Comparison of ENCODE assay signal across 7 mouse cellular contexts in genomic region chr4:155189711-155190139, GRCm38 (mm10). TPM values are rescaled to one million over a fixed set of nuclear protein-coding genes. Genes with fewer than 3 reads are reported as not detected.
A peak's percentile ranks its signal among the peaks of the same experiment; 100 is the strongest.
DNase-seq lines count a peak whose midpoint lies in the region; ATAC-seq and TF ChIP-seq lines count a peak whose summit lies in the region.

No protein-coding gene starts in this region.

- TF ChIP-seq CTCF in CH12.LX (conservative IDR thresholded peaks at IDR 0.05 in 1 of 2, IDR thresholded peaks at IDR 0.05 in 1 of 2; ENCODE audit: low read depth in 2 of 2, low read length in 2 of 2) (peak in 1 of 2 experiments; percentile 63; a peak in 2 of 4 replicates), ES-Bruce4 (IDR thresholded peaks at IDR 0.05; ENCODE audit: low read depth, low read length) (peak; percentile 65)

- H3K79me2 ChIP-seq in CH12.LX (replicated peaks; ENCODE audit: control insufficient read depth, extremely low read depth, insufficient read depth, poor library complexity, severe bottlenecking) = peaks cover 79% of the 10 kb centered on the region

- TF ChIP-seq EP300 in CH12.LX (IDR thresholded peaks at IDR 0.05; ENCODE audit: low read length) (no peak), ES-Bruce4 (IDR thresholded peaks at IDR 0.05; ENCODE audit: insufficient read depth, low read depth, low read length) (peak; percentile 100)

- dilution Hi-C loops in CH12.LX (cut with MboI; ENCODE audit: extremely low pct_ligation_motif_present, extremely low pct_unique_long_range_greater_than_20kb, low sequenced_read_pairs) = no loop called here

- no peak for TF ChIP-seq POLR2A in CH12.LX (IDR thresholded peaks at IDR 0.05; ENCODE audit: low read depth, low read length)
- no peak for TF ChIP-seq POLR2A in ES-Bruce4 (IDR thresholded peaks at IDR 0.05; ENCODE audit: insufficient read depth, low read length)
- TF ChIP-seq POLR2A in limb, embryonic 14.5 days (IDR thresholded peaks at IDR 0.05; ENCODE audit: borderline replicate concordance, extremely low read depth, insufficient read depth, insufficient read length) = no peak

- H3K27me3 ChIP-seq in CH12.LX (replicated peaks) (no peaks in the 10 kb centered on the region), ES-Bruce4 (ENCODE audit: control insufficient read depth, insufficient read depth, low read length, poor library complexity, severe bottlenecking) (no peaks in the 10 kb centered on the region)
- H3K27me3 ChIP-seq in heart, embryonic 13.5 days (replicated peaks) = no peaks in the 10 kb centered on the region
- H3K27me3 ChIP-seq in limb, embryonic 14.5 days (ENCODE audit: control insufficient read depth, insufficient read depth, low read length) = no peaks in the 10 kb centered on the region
- no peaks in the 10 kb centered on the region for H3K27me3 ChIP-seq in stomach, embryonic 16.5 days (ENCODE audit: control insufficient read depth, insufficient read depth, low read length)

- H3K9me3 ChIP-seq in CH12.LX (replicated peaks; ENCODE audit: low read length) = no peaks in the 10 kb centered on the region
- no peaks in the 10 kb centered on the region for H3K9me3 ChIP-seq in ES-Bruce4 (replicated peaks; ENCODE audit: control insufficient read depth, insufficient read depth, low read length, poor library complexity, severe bottlenecking)
- H3K9me3 ChIP-seq in heart, embryonic 13.5 days = no peaks in the 10 kb centered on the region
- H3K9me3 ChIP-seq in limb, embryonic 14.5 days (ENCODE audit: control insufficient read depth, low read length) = no peaks in the 10 kb centered on the region
- H3K9me3 ChIP-seq in stomach, embryonic 16.5 days (replicated peaks; ENCODE audit: control insufficient read depth, low read length) = no peaks in the 10 kb centered on the region

- H3K9ac ChIP-seq in CH12.LX (ENCODE audit: insufficient read depth, low read depth) = no peak overlapping the region
- H3K9ac ChIP-seq in ES-Bruce4 (ENCODE audit: low read depth, poor library complexity, severe bottlenecking) = no peak overlapping the region
- H3K9ac ChIP-seq in heart, embryonic 13.5 days = peak overlapping the region; percentile 68
- no peak overlapping the region; the same call in 1 of the 2 replicates for H3K9ac ChIP-seq in limb, embryonic 14.5 days (ENCODE audit: low read depth, low read length, severe bottlenecking)
- H3K9ac ChIP-seq in stomach, embryonic 16.5 days (ENCODE audit: low read length) = peak overlapping the region; percentile 34; the same call in 1 of the 2 replicates

- peaks cover 4 to 39% of the 10 kb centered on the region in 2 experiments for H3K36me3 ChIP-seq in CH12.LX (replicated peaks in 1 of 2; ENCODE audit: control insufficient read depth in 1 of 2, insufficient read depth in 1 of 2, low read length in 1 of 2)
- H3K36me3 ChIP-seq in ES-Bruce4 (ENCODE audit: control insufficient read depth, insufficient read depth, low read length, poor library complexity, severe bottlenecking) = no peaks in the 10 kb centered on the region
- peaks cover 4% of the 10 kb centered on the region; the same call in 1 of the 2 replicates for H3K36me3 ChIP-seq in heart, embryonic 13.5 days
- peaks cover 7% of the 10 kb centered on the region; the same call in 1 of the 2 replicates for H3K36me3 ChIP-seq in limb, embryonic 14.5 days (ENCODE audit: control insufficient read depth, insufficient read depth, low read length)
- no peaks in the 10 kb centered on the region for H3K36me3 ChIP-seq in stomach, embryonic 16.5 days (ENCODE audit: control insufficient read depth, insufficient read depth, low read length)

- DNase-seq in CH12.LX (ENCODE audit: extremely low read depth) = peak; percentile 45
- DNase-seq in limb, embryonic 14.5 days (ENCODE audit: low spot score) = no peak
- DNase-seq in B cell, adult 2 months = no peak

- in situ Hi-C loops in CH12.LX (cut with MboI; ENCODE audit: low pct_ligation_motif_present, low pct_unique_long_range_greater_than_20kb, low sequenced_read_pairs) = loop anchor here (5.0 kb wide), 1 partner anchor 58 kb away; the partner anchor contains the start of gene Faap20

- no peak overlapping the region for H3K4me3 ChIP-seq in CH12.LX (replicated peaks in 1 of 3; ENCODE audit: low read depth in 2 of 3, low read length in 2 of 3, poor library complexity in 1 of 3)
- peak overlapping the region; percentile 6; the same call in 1 of the 2 replicates for H3K4me3 ChIP-seq in ES-Bruce4 (ENCODE audit: low read depth, low read length)
- no peak overlapping the region for H3K4me3 ChIP-seq in heart, embryonic 13.5 days
- no peak overlapping the region for H3K4me3 ChIP-seq in limb, embryonic 14.5 days (replicated peaks; ENCODE audit: low read length)
- no peak overlapping the region for H3K4me3 ChIP-seq in stomach, embryonic 16.5 days (replicated peaks; ENCODE audit: low read length)

- H3K4me1 ChIP-seq in CH12.LX (ENCODE audit: control insufficient read depth in 1 of 2, insufficient read depth in 2 of 2) (peaks cover 52 to 86% of the 10 kb centered on the region in 2 experiments), ES-Bruce4 (ENCODE audit: control insufficient read depth, insufficient read depth, low read length) (peaks cover 28% of the 10 kb centered on the region)
- H3K4me1 ChIP-seq in heart, embryonic 13.5 days = peaks cover 99% of the 10 kb centered on the region
- peaks cover 76% of the 10 kb centered on the region for H3K4me1 ChIP-seq in limb, embryonic 14.5 days (ENCODE audit: control insufficient read depth, insufficient read depth, low read length)
- peaks cover 64% of the 10 kb centered on the region for H3K4me1 ChIP-seq in stomach, embryonic 16.5 days (ENCODE audit: control insufficient read depth, insufficient read depth, low read length)

- peak; percentile 58 for TF ChIP-seq RAD21 in CH12.LX (IDR thresholded peaks at IDR 0.05; ENCODE audit: low read depth, low read length)

- H3K27ac ChIP-seq in CH12.LX (ENCODE audit: insufficient read depth, low read depth) (no peak overlapping the region), ES-Bruce4 (ENCODE audit: insufficient read depth, low read length) (peak overlapping the region; percentile 60)
- H3K27ac ChIP-seq in heart, embryonic 13.5 days (replicated peaks) = peak overlapping the region; percentile 64
- 0 out of 2 replicates have a peak overlapping the region, but pooled peaks have one; percentile 41 for H3K27ac ChIP-seq in limb, embryonic 14.5 days (replicated peaks; ENCODE audit: low read depth, low read length)
- no peak overlapping the region for H3K27ac ChIP-seq in stomach, embryonic 16.5 days (ENCODE audit: low read length)

- WGBS in heart, embryonic 13.5 days = 5% methylated on average over 4 of the region's 4 CpGs
- 1% methylated on average over 4 of the region's 4 CpGs for WGBS in limb, embryonic 14.5 days
- WGBS in stomach, embryonic 16.5 days = 12% methylated on average over 4 of the region's 4 CpGs

- H3K4me2 ChIP-seq in CH12.LX (ENCODE audit: insufficient read depth, low read depth, poor library complexity, severe bottlenecking) = no peak overlapping the region
- H3K4me2 ChIP-seq in heart, embryonic 13.5 days = peak overlapping the region; percentile 30
- no peak overlapping the region for H3K4me2 ChIP-seq in limb, embryonic 14.5 days (replicated peaks; ENCODE audit: low read depth, low read length, severe bottlenecking)
- H3K4me2 ChIP-seq in stomach, embryonic 16.5 days (ENCODE audit: low read depth, low read length) = no peak overlapping the region

- no peak for ATAC-seq in heart, embryonic 13.5 days (ENCODE audit: extremely low read depth, insufficient number of reproducible peaks, low FRiP score, low TSS enrichment)
- ATAC-seq in limb, embryonic 14.5 days (ENCODE audit: low FRiP score, low read depth) = no peak
- ATAC-seq in stomach, embryonic 16.5 days (ENCODE audit: insufficient read depth, low FRiP score) = no peak
- ATAC-seq in erythroid progenitor cell, adult 5-6 weeks (replicated peaks; ENCODE audit: low FRiP score, poor library complexity, severe bottlenecking) = no peak

TF ChIP-seq in CH12.LX, 34 proteins besides CTCF, POLR2A, EP300 and RAD21 (continues in another document):
- TF ChIP-seq JUND (conservative IDR thresholded peaks at IDR 0.05; ENCODE audit: low read depth, low read length) (no peak), IRF4 (IDR thresholded peaks at IDR 0.05; ENCODE audit: low read depth, low read length) (peak; percentile 65), GABPA (IDR thresholded peaks at IDR 0.05; ENCODE audit: insufficient replicate concordance, low read depth, low read length) (no peak), HCFC1 (IDR thresholded peaks at IDR 0.05; ENCODE audit: low read depth, low read length) (no peak), TBP (conservative IDR thresholded peaks at IDR 0.05; ENCODE audit: low read depth, low read length) (no peak), ELF1 (IDR thresholded peaks at IDR 0.05; ENCODE audit: low read depth, low read length) (no peak), ZNF384 (IDR thresholded peaks at IDR 0.05; ENCODE audit: low read depth, low read length) (no peak), JUN (IDR thresholded peaks at IDR 0.05; ENCODE audit: insufficient read depth, low read depth, low read length) (no peak)

RNA-seq across cellular contexts. Expression of gene Ski, which starts 32.7 kb away (rescaled TPM):
- total RNA-seq in CH12.LX (2012; rRNA removed) (9.9 and 10.1 TPM in 2 replicates), CH12.LX (2014; rRNA removed) (3.3 and 4.1 TPM in 2 replicates)
- polyA plus RNA-seq in CH12.LX (2012; ENCODE audit: insufficient read length, low read depth) (14.1 and 17.9 TPM in 2 replicates), ES-Bruce4 (2011; ENCODE audit: insufficient read depth, insufficient read length, low read depth, missing spikeins) (63.5 and 67.2 TPM in 2 replicates)
- 10.1 and 10.2 TPM in 2 replicates for polyA plus RNA-seq in heart, embryonic 13.5 days (2015; fragmentation: Nextera tagmentation; extraction: Ambion mirVana)
- polyA plus RNA-seq in limb, embryonic 14.5 days (2012; rRNA removed) = 88.7 and 109 TPM in 2 replicates
- polyA plus RNA-seq in limb, embryonic 14.5 days (2014; fragmentation: Nextera tagmentation; extraction: Ambion mirVana) = 44.0 and 47.5 TPM in 2 replicates
- 17.7 and 17.9 TPM in 2 replicates for polyA plus RNA-seq in stomach, embryonic 16.5 days (2015; fragmentation: Nextera tagmentation; extraction: Ambion mirVana)
- total RNA-seq in erythroid progenitor cell, adult 5-6 weeks (2015; ENCODE audit: low replicate concordance) = 5.0 and 9.7 TPM in 2 replicates
- 1.7 and 2.7 TPM in 2 replicates for total RNA-seq in erythroid progenitor cell, adult 5-6 weeks (2017; ENCODE audit: low replicate concordance)

RNA-seq across cellular contexts. Expression of gene Faap20, which starts 59.9 kb away (rescaled TPM):
- 42.1 and 45.0 TPM in 2 replicates for total RNA-seq in CH12.LX (2012; rRNA removed)
- 24.1 and 31.0 TPM in 2 replicates for total RNA-seq in CH12.LX (2014; rRNA removed)
- polyA plus RNA-seq in CH12.LX (2012; ENCODE audit: insufficient read length, low read depth) = 35.7 and 36.4 TPM in 2 replicates
- 22.9 and 25.2 TPM in 2 replicates for polyA plus RNA-seq in ES-Bruce4 (2011; ENCODE audit: insufficient read depth, insufficient read length, low read depth, missing spikeins)
- 63.2 and 71.1 TPM in 2 replicates for polyA plus RNA-seq in heart, embryonic 13.5 days (2015; fragmentation: Nextera tagmentation; extraction: Ambion mirVana)
- polyA plus RNA-seq in limb, embryonic 14.5 days (2012; rRNA removed) = 64.6 and 85.1 TPM in 2 replicates
- polyA plus RNA-seq in limb, embryonic 14.5 days (2014; fragmentation: Nextera tagmentation; extraction: Ambion mirVana) = 72.5 and 84.8 TPM in 2 replicates
- 58.4 and 60.1 TPM in 2 replicates for polyA plus RNA-seq in stomach, embryonic 16.5 days (2015; fragmentation: Nextera tagmentation; extraction: Ambion mirVana)
- total RNA-seq in erythroid progenitor cell, adult 5-6 weeks (2015; ENCODE audit: low replicate concordance) = 4.0 and 6.7 TPM in 2 replicates
- 2.1 and 2.2 TPM in 2 replicates for total RNA-seq in erythroid progenitor cell, adult 5-6 weeks (2017; ENCODE audit: low replicate concordance)

Comparison
In these comparisons a context has a peak if more than half of its experiments do, and no peak if none do; other contexts are left out.
1. H3K27ac ChIP-seq: peak in ES-Bruce4 (single experiment), heart, embryonic 13.5 days (single experiment) and limb, embryonic 14.5 days (single experiment); none in CH12.LX (single experiment) and stomach, embryonic 16.5 days (single experiment).
2. H3K9ac ChIP-seq: peak in heart, embryonic 13.5 days (single experiment) and stomach, embryonic 16.5 days (single experiment); none in CH12.LX (single experiment), ES-Bruce4 (single experiment) and limb, embryonic 14.5 days (single experiment).